Mouse (Mus musculus): Measurements from ENCODE around the gene Gcsam.
A peak's percentile ranks its signal among the peaks of the same experiment; 100 is the strongest.

- TF ChIP-seq CTCF (conservative IDR thresholded peaks at IDR 0.05 in 1 of 2, IDR thresholded peaks at IDR 0.05 in 1 of 2; ENCODE audit: low read depth in 2 of 2, low read length in 2 of 2) (peak in 1 of 2 experiments; percentile 60; a peak in 2 of 4 replicates), USF2 (conservative IDR thresholded peaks at IDR 0.05; ENCODE audit: low read depth, low read length) (no peak), JUN (IDR thresholded peaks at IDR 0.05; ENCODE audit: insufficient read depth, low read depth, low read length) (no peak), ETS1 (conservative IDR thresholded peaks at IDR 0.05; ENCODE audit: low read depth, low read length) (no peak), POLR2A (IDR thresholded peaks at IDR 0.05; ENCODE audit: low read depth, low read length) (no peak), RCOR1 (conservative IDR thresholded peaks at IDR 0.05; ENCODE audit: low read depth, low read length) (no peak), EP300 (IDR thresholded peaks at IDR 0.05; ENCODE audit: low read length) (no peak), MAFK (IDR thresholded peaks at IDR 0.05; ENCODE audit: insufficient replicate concordance, low read length) (no peak), ZC3H11A (IDR thresholded peaks at IDR 0.05; ENCODE audit: low read depth, low read length) (no peak), TCF12 (IDR thresholded peaks at IDR 0.05; ENCODE audit: low read depth, low read length) (no peak), BHLHE40 (IDR thresholded peaks at IDR 0.05; ENCODE audit: low read depth, low read length) (no peak), ZMIZ1 (IDR thresholded peaks at IDR 0.05; ENCODE audit: low read depth, low read length) (no peak)
Measured at GRCm38 (mm10) chr16:45579883-45580282, 30.3 kb upstream of the Gcsam start.
